Mouse (Mus musculus) gastrocnemius, postnatal 36 days (tissue): ENCODE data around the gene Pdzd3. TPM values are rescaled to one million over a fixed set of nuclear protein-coding genes. Genes with fewer than 3 reads are reported as not detected.
A peak's percentile ranks its signal among the peaks of the same experiment; 100 is the strongest.
"Not testable (repeated sequence)": the region's sequence is repeated elsewhere in the genome, so short reads cannot be mapped to it uniquely, and the experiment has no call there.

Experiments
- DNase-seq, 2 experiments: peaks; one replicate each; pipeline ENCODE4 v3.0.0; 2022
- intact Hi-C: fragments of 180-260 bp; cut with DNase I; formaldehyde crosslinking; loops from one replicate; pipeline ENCODE4 v1.15.1; 2025
- long read RNA-seq, 2 experiments: library from polyadenylated mRNA; stranded (forward); transcript quantifications; one replicate each; pipeline ENCODE4 v2.0.0; 2021
- total RNA-seq, 2 experiments: library from RNA; stranded (reverse); gene quantifications; 2 replicates each; pipeline ENCODE4 v1.2.3; 2021

The Pdzd3 gene
- 1 to 10 TPM in 1 of 2 experiments, under 1 TPM in 1; 0.44 to 1.4 TPM for total RNA-seq
- long read RNA-seq, experiment 1, partial matches to known transcripts: 4 of 4 reads
- long read RNA-seq, experiment 1, other reads (novel, unspliced or antisense): 0 of 4 reads
- long read RNA-seq, experiment 2, partial matches to known transcripts: 2 of 4 reads
- long read RNA-seq, experiment 2, other reads (novel, unspliced or antisense): 2 of 4 reads

GRCm38 (mm10) chr9:44251314-44251713, at the start of gene Pdzd3:
Pdzd3 (minus strand) TSS chr9:44251471.
- no peak for DNase-seq
- intact Hi-C loops: loop anchor here (5.0 kb wide), 1 partner anchor 136 kb away; no protein-coding TSS in a partner anchor

DNA sequence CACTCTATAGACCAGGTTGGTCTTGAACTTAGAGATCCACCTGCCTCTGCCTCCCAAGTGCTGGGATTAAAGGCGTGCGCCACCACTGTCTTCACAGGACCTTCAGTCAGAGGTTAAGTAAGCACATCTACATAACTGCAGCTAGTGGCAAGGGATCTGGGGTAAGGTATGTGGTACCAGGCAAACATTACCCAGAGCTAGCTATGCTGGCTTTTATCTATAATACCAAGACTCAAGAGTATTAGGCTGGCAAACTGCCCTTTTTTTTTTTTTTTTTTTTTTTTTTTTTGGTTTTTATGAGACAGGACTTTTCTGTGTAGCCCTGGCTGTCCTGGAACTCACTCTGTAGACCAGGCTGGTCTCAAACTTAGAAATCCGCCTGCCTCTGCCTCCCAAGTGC, 48.7 kb upstream of the Pdzd3 start:
- intact Hi-C loops, DNase-seq: not testable (repeated sequence)

DNA sequence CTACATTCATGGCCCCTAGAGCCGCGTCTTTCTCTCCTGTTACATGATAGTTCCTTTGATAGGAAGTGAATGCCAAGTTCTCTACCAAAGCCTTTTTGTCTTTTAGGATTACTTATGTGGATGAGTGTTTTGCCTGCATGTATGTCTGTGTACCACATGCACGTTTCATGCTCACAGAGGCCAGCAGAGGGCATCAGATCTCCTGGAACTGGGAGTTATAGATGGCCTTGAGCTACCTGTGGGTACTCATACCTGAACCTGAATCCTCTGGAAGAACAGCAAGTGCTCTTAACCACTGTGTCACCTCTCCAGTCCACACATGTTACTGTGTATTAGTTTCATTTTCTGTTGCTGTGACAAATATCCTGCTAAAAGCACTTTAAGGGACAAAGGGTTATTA, 41.2 kb upstream of the Pdzd3 start:
- intact Hi-C loops: no loop called here
- no peak for DNase-seq

- DNase-seq: no peak
- intact Hi-C loops: no loop called here
Measured at GRCm38 (mm10) chr9:44288959-44289291, 37.7 kb upstream of the Pdzd3 start.

DNA sequence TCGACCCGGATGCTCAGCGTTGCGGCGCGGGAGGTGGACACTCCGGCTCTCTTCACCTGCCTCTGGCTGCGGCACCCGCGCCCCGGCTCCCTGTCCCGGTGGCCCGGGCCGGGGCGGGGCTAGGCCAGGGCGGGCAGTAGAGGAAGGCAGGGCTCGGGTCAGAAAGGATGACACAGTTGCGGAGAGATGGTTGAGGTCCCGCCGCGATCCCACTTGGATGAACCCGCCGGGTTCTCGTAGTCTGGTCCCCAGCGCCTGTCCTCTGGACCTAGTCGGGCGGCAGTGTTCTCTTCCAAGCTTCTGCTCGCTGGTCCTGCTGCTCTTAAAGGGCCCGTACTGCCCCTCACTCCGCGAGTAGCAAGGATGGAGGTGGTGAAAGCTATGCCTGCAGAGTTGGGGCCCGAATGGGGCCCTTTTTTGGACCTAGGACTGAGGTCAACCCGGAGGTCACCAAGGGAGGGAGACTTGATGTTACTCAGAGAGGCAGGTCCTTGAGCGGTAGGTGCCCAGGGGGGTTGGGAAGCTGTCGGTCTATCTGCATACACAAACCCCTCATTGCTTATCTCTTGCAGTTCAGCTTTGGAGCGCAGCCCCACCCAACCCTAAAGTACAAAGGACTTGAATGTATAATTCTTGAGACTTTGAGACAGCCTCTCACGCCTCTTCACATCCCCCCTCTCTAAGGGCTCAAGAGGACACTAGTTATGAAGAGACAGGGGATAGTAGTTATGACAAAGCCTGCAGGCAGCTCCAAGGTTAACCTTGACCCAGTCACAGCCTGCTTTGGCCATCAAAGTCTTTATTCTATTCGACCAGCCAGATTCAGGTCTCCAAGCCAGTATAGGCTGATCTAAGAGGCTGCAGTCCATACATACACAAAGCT, 37.0 kb upstream of the Pdzd3 start, which contains the start of gene Abcg4:
Gene Abcg4, minus strand, starts transcription at position 540 of the 883 bp plus-strand sequence.
- DNase-seq: no peak

DNA sequence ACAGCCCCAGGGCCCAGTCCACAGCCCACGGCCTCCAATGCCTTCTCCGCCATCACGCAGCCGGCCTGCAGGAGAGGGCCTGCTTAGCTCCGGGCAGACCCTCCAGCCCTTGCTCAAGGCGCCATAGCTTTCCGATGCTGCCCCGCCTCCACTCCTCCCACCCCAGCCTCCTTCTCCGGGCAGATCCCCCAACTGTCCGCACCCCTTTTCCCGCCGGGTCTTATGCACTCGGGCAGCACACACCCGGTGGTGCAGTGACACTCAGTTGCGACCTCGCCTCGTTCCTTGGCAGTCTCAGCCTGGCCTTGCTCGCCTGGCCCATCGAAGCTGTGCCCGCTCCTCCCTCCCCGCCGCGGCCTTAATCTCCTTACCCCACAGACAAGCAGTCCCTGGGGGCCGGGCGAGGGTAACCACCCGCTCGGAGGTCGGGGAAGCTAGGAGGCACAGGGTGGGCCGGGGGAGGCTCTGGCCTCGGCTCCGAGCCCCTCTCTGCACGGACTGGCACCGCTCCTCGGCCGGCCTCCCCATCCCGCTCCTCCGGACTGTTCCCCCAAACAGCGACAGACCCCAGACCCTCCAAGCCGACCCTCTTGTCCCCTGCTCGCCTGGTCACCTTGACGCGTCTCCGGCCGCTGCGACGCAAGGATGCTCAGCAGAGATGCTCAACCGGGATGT, 36.3 kb upstream of the Pdzd3 start:
- intact Hi-C loops: no loop called here
- no peak for DNase-seq

More for the DNA sequence above, 37.0 kb upstream of the Pdzd3 start, which contains the start of gene Abcg4:
- intact Hi-C loops: no loop called here

DNA sequence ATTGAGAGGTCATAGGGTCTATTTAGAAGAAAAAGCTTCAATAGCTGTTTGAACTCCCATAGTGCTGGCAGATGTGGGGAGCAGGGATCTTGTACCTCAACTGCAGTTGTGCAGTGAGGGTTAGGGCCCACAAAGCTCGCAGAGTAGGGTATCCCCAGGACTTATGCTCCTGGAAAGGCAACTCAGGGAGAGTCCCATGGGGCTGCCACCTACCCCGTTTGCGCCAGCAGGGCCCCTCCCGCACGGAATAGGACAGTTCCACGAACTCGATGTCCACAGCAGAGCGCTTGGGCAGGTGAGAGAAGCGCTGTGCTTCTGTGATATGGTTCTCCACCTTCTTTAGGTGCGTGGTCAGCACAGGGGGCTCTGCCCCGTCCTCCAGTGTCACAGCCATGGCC, 35.7 kb upstream of the Pdzd3 start:
- DNase-seq: no peak
- intact Hi-C loops: no loop called here

DNA sequence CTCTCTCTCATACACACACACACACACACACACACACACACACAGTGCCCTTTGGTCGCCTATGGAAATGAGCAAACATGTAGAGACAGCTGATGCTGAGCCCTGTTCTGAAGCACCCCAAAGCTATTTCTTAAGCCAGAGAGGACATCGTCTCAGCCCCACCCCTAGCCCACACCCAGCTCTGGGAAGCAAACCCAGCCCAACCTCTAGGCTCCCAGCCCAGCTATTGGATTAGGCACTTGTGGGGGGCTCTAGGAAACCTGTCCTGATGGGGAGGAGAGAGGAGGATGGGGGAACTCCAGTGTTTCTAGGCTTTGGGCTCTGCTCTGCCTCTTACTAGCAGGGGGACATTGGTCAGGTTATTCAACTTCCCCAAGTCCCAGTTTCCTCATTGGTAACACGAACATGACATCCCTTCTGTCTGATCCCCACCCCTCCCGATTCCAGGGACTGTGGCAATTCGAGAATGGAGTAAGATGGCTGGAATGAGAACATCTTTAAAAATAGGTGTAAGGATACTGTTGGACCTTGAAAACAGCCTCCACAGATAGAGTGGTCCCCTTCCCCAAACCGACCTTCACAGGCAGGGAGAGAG, 35.1 kb upstream of the Pdzd3 start:
- DNase-seq: no peak

GRCm38 (mm10) chr9:44283183-44283582, 31.9 kb upstream of the Pdzd3 start:
- DNase-seq: no peak
- intact Hi-C loops: no loop called here

More for the DNA sequence above, 35.1 kb upstream of the Pdzd3 start:
- intact Hi-C loops: no loop called here

DNA sequence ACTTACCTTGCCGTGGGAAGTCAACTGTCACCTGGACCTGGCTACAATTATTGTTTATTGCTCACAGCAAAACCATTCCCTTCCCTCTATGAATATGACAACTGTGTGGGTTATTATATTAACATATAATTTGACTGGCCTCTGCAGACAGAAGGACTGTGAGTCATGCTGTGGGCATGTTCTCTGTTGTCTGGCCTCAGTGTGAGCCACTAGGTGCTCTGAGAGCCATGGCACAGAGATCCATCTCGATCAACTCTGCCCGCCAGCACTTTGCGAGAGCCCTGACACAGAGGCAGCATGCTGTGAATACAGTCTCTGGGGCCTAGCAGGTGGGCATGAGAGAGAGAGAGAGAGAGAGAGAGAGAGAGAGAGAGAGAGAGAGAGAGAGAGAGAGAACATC, 18.7 kb upstream of the Pdzd3 start:
- no peak for DNase-seq
- intact Hi-C loops: no loop called here

DNA sequence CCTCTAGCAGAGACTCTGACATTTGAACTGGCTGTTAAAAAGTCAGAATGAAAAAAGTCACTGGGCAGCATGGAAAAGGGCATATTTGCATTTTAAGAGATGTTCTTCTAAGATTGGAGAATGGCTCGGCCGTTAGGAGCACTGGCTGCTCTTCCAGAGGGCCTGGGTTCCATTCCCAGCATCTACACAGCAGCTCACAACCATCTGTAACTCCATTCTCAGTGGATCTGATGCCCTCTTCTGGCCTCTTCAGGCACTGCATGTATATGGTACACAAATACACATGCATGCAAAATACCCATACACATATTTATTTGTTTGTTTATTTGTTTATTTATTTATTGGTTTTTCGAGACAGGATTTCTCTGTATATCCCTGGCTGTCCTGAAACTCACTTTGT, 17.8 kb upstream of the Pdzd3 start:
- intact Hi-C loops: no loop called here
- no peak for DNase-seq

- intact Hi-C loops: no loop called here
- DNase-seq: no peak
Measured at GRCm38 (mm10) chr9:44268432-44268831, 17.2 kb upstream of the Pdzd3 start, which contains the start of gene Nlrx1. Nlrx1 (minus strand) TSS chr9:44268599.

DNA sequence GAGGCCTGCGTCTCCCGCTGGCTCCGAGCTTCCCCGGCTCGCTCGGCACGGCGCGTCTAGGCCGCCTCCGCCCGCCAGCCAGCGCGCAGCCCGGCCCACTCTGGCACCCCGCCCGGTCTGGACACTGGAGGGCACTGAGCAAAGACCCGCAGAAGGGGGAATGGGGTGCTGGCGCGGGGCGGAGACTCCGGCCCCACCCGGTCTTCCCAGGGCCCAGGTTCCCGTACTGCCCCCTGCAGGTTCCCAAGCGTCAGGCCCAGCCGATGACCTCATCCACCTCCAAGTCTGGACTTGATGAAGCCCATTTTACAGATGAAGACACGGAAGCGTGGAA, 16.7 kb upstream of the Pdzd3 start:
- intact Hi-C loops: no loop called here
- peak; percentile 89 for DNase-seq

GRCm38 (mm10) chr9:44267319-44268026, 16.2 kb upstream of the Pdzd3 start:
- intact Hi-C loops: no loop called here
- DNase-seq: no peak

GRCm38 (mm10) chr9:44266478-44267226, 15.4 kb upstream of the Pdzd3 start:
- no peak for DNase-seq

GRCm38 (mm10) chr9:44261388-44261787, 10.1 kb upstream of the Pdzd3 start:
- intact Hi-C loops: no loop called here

More at GRCm38 (mm10) chr9:44266478-44267226, 15.4 kb upstream of the Pdzd3 start:
- intact Hi-C loops: no loop called here

GRCm38 (mm10) chr9:44259014-44259413, 7.7 kb upstream of the Pdzd3 start:
- intact Hi-C loops: no loop called here
- DNase-seq: no peak

More at GRCm38 (mm10) chr9:44261388-44261787, 10.1 kb upstream of the Pdzd3 start:
- DNase-seq: no peak

- intact Hi-C loops: no loop called here
- no peak for DNase-seq
Measured at GRCm38 (mm10) chr9:44256213-44256612, 4.9 kb upstream of the Pdzd3 start.

DNA sequence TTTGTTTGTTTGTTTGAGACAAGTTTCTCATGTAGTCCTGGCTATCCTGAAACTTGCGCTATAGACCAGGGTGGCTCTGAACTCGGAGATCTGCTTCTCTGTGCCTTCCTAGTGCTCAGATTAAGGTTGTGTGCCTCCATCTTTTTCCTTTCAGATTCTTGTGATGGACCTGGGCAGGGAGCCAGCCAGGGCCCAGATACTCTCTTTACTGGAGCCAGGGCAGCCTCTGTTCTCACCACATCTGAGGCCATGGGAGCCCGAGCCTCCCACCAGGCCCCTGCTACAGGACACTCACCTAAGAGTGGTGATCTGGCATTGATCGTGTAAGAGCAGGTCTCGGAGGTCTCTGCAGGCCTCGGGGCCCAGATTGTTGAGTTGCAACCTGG, 3.9 kb upstream of the Pdzd3 start:
- intact Hi-C loops: no loop called here

More for the DNA sequence above, 3.9 kb upstream of the Pdzd3 start:
- no peak for DNase-seq
